Mouse (Mus musculus): ENCODE results near the gene Rps15.
A peak's percentile ranks its signal among the peaks of the same experiment; 100 is the strongest.

DNA sequence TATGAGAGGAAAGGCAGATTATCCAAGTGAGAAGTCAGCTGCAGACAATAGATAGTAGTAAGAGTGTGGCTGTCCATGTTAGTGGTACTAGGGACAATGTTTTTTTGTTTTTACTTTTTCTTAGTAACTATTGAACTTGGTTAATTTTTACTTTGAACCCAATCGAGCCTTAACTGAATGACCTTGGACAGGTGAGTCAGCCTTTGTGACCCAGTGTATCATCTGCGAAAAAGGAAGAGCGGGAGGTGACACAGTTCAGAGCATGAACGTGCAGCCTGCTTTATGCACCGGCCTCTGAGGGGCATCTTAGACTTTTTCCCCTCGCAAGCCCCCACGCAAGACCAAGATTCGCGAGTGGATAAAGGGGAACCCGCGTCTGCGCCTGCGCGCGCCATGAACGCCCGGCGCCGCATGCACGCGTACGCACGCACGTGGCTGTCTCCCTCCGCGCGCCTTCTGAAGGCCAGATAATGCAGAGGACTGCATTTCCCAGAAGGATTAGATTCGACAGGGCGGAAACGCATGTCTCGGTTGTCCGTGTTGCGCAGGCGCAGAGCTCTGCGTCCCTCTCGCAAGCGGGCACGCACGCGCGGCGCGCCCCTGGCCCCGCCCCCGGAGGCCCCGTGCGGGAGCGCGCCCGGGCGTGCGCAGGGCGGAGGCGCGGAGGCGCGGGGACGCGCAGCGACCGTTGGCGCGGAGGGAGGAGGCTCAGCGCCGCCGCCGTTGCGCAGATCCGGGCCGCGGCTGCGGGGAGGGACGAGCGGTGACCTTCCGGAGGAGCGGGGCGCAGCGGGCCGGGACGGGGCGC lies 27.7 kb upstream of the Rps15 start:
- TF ChIP-seq USF1 (IDR thresholded peaks at IDR 0.05; ENCODE audit: low read depth) = peak; percentile 73
- TF ChIP-seq POLR2A (IDR thresholded peaks at IDR 0.05; ENCODE audit: insufficient read length, low read depth) = peak; percentile 92
- peak; percentile 48 for TF ChIP-seq MAX (IDR thresholded peaks at IDR 0.05; ENCODE audit: low read depth)
- no peak for TF ChIP-seq CEBPB (IDR thresholded peaks at IDR 0.05; ENCODE audit: insufficient read depth, poor library complexity, severe bottlenecking)
- TF ChIP-seq E2F4 (IDR thresholded peaks at IDR 0.05; ENCODE audit: insufficient read depth) = no peak
